Mouse (Mus musculus): ENCODE data around the gene Gm49340. TPM values are rescaled to one million over a fixed set of nuclear protein-coding genes. Genes with fewer than 3 reads are reported as not detected.

The Gm49340 gene
- total RNA-seq, 2 experiments from 2014 or later, result not detected

Other genes starting within 250 kb of the Gm49340 start
- under 1 TPM; 0.07 to 0.13 TPM for gene Itgae, start 239.2 kb upstream of the Gm49340 start, total RNA-seq (2021)
- under 1 TPM; 0.15 to 0.18 TPM for gene Haspin, start 191.4 kb upstream of the Gm49340 start, total RNA-seq (2021)
- 1 to 10 TPM; 6.9 to 8.6 TPM for gene P2rx5, start 169.3 kb upstream of the Gm49340 start, total RNA-seq (2021)
- gene Emc6, start 152.7 kb upstream of the Gm49340 start, total RNA-seq (2021), result 10 to 100 TPM; 74.4 to 90.9 TPM
- gene Tax1bp3, start 152.7 kb upstream of the Gm49340 start, total RNA-seq (2021), result 10 to 100 TPM in 1 of 2 experiments, 1 to 10 TPM in 1; 9.3 to 10.5 TPM
- 1 to 10 TPM; 5.3 to 5.5 TPM for gene Ctns, start 130.7 kb upstream of the Gm49340 start, total RNA-seq (2021)
- under 1 TPM; 0.47 to 0.69 TPM for gene Shpk, start 130.3 kb upstream of the Gm49340 start, total RNA-seq (2021)
- under 1 TPM; 0.15 TPM for gene Trpv1, start 95.4 kb upstream of the Gm49340 start, total RNA-seq (2021)
- gene Trpv3, start 62.4 kb upstream of the Gm49340 start, total RNA-seq (2021), result not detected
- gene Aspa, start 145 bp upstream of the Gm49340 start, total RNA-seq (2021), result 1 to 10 TPM; 1.7 to 3.8 TPM
- not detected for gene Spata22, start within 50 bp of the Gm49340 start, total RNA-seq (2021)
- not detected for gene Olfr20, start 21.0 kb downstream of the Gm49340 start, total RNA-seq (2021)
- not detected for gene Olfr376, start 41.5 kb downstream of the Gm49340 start, total RNA-seq (2021)
- not detected for gene Olfr1, start 69.9 kb downstream of the Gm49340 start, total RNA-seq (2021)
- not detected for gene Olfr378, start 98.7 kb downstream of the Gm49340 start, total RNA-seq (2021)
- gene Olfr380, start 127.8 kb downstream of the Gm49340 start, total RNA-seq (2021), result not detected
- gene Olfr381, start 161.9 kb downstream of the Gm49340 start, total RNA-seq (2021), result not detected
- not detected for gene Olfr382, start 187.5 kb downstream of the Gm49340 start, total RNA-seq (2021)

Data from gastrocnemius, postnatal 36 days (tissue).